Mouse (Mus musculus): ENCODE measurements around the gene Pias1. TPM values are rescaled to one million over a fixed set of nuclear protein-coding genes. Genes with fewer than 3 reads are reported as not detected.

Gene Pias1
- polyA plus RNA-seq, 1 experiment from 2014 or later = 74.4 TPM

DNA sequence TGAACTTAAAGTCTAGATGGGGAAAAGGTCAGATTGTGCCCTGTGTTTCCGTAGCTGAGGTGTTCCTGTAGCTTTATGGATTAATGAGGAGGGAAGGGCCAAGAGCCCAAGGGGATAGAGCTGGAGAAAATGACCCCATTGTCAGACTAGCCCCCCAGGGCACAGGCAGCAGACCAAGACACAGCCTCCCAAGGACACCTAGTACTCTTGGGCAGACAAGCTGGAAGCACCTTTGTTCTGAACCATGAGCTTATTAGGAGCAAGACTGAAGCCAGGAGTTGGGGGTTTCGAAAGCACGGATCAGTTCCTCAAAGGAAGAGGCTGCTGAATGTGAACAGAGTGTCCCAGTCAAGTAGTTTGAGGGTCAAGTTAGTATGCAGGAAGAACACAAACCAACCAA, 9.9 kb upstream of the Pias1 start:
- WGBS = 82% methylated on average over 3 of the region's 3 CpGs
- TF ChIP-seq CTCF (IDR thresholded peaks at IDR 0.05; ENCODE audit: low read depth) = no peak

DNA sequence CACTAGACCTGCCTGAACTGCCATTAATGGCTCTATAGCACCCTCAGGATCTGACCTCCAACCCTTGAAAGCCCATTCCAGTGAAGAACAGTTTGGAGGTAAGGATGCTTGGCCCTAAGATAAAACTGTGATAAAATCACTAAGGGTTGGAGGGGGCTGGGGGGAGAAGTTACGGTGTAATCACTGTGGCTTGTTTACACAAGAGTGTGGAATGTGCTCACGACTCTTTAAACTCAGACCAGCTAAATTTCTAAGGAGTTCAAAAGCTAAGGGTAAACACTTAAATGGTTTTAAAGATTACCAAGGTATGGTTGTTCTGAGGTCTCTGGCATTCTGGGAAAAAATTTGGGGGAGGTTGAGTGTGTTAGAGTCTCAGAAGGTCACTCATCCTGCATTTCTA, 7.5 kb upstream of the Pias1 start:
- H3K27me3 ChIP-seq (ENCODE audit: insufficient read depth, low read length) = no peaks in the 10 kb centered on the region
- H3K9me3 ChIP-seq (ENCODE audit: low read depth, low read length) = no peaks in the 10 kb centered on the region
- no peak overlapping the region for H3K9ac ChIP-seq
- TF ChIP-seq CTCF (IDR thresholded peaks at IDR 0.05; ENCODE audit: low read depth) = no peak
- no peak overlapping the region for H3K4me3 ChIP-seq (ENCODE audit: low read depth, low read length)
- H3K36me3 ChIP-seq (ENCODE audit: insufficient read depth) = no peaks in the 10 kb centered on the region
- WGBS = 8% methylated on average over 2 of the region's 2 CpGs
- no peak overlapping the region for H3K27ac ChIP-seq (ENCODE audit: low read depth)
- no peak overlapping the region for H3K4me2 ChIP-seq
- H3K4me1 ChIP-seq (ENCODE audit: insufficient read depth) = no peaks in the 10 kb centered on the region
- DNase-seq (peak; percentile 60), ATAC-seq (ENCODE audit: insufficient read depth) (peak; percentile 65)

More for the DNA sequence above, 9.9 kb upstream of the Pias1 start:
- no peaks in the 10 kb centered on the region for H3K36me3 ChIP-seq (ENCODE audit: insufficient read depth)
- no peaks in the 10 kb centered on the region for H3K9me3 ChIP-seq (ENCODE audit: low read depth, low read length)
- ATAC-seq (ENCODE audit: insufficient read depth) (no peak), DNase-seq (no peak)
- no peaks in the 10 kb centered on the region for H3K4me1 ChIP-seq (ENCODE audit: insufficient read depth)
- H3K27ac ChIP-seq (ENCODE audit: low read depth) = no peak overlapping the region
- no peak overlapping the region for H3K4me2 ChIP-seq
- H3K9ac ChIP-seq = no peak overlapping the region
- H3K27me3 ChIP-seq (ENCODE audit: insufficient read depth, low read length) = no peaks in the 10 kb centered on the region
- H3K4me3 ChIP-seq (ENCODE audit: low read depth, low read length) = no peak overlapping the region

DNA sequence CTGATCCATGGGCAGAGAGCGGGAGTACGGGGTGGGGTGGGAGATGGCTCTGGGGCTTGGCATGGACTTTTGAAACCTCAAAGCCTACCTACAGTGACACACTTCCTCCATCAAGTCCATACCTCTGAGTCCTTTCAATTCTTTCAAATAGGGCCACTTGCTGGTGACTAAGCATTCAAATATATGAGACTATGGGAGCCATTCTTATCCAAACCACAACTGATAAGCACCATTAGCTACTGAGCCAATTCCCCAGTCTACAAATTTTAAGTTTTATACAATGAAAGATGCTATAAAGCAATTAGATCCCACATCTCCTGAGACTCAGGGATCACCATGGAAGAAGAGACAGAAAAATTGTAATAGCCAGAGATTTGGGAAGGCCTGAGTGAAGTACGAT, 2.4 kb upstream of the Pias1 start:
- ATAC-seq (ENCODE audit: insufficient read depth) (no peak), DNase-seq (no peak)
- 97% methylated on average over 3 of the region's 3 CpGs for WGBS
- H3K4me3 ChIP-seq (ENCODE audit: low read depth, low read length) = no peak overlapping the region
- no peak overlapping the region for H3K27ac ChIP-seq (ENCODE audit: low read depth)
- no peaks in the 10 kb centered on the region for H3K9me3 ChIP-seq (ENCODE audit: low read depth, low read length)
- no peak overlapping the region for H3K4me2 ChIP-seq
- no peaks in the 10 kb centered on the region for H3K4me1 ChIP-seq (ENCODE audit: insufficient read depth)
- no peak overlapping the region for H3K9ac ChIP-seq
- H3K36me3 ChIP-seq (ENCODE audit: insufficient read depth) = no peaks in the 10 kb centered on the region
- TF ChIP-seq CTCF (IDR thresholded peaks at IDR 0.05; ENCODE audit: low read depth) = no peak
- no peaks in the 10 kb centered on the region for H3K27me3 ChIP-seq (ENCODE audit: insufficient read depth, low read length)

DNA sequence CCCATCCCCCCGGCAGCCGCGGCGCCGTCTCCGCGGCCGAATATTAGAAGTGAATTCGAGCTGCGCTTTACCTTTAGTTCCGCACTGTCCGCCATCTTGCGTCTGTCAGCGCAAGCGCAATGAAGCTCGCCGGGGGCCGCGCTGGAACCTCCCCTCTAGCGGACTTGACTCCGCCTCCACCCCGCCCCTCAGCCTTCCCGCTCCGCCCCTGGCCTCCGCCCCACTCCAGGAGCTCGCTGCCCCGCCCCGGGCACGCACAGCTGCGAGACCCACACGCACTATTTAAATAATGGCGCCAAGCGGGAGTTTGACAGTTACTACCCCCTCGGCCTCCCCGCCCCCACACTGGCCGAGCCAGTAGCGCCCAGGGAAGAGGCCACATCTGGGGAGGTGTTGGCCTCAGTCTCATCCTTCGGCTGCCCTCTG, 6.9 kb downstream of the Pias1 start:
- Histone ChIP-seq H3K9ac (peak overlapping the region; percentile 90), H3K9me3 (ENCODE audit: low read depth, low read length) (no peaks in the 10 kb centered on the region), H3K36me3 (ENCODE audit: insufficient read depth) (no peaks in the 10 kb centered on the region), H3K4me2 (peak overlapping the region; percentile 92), H3K27me3 (ENCODE audit: insufficient read depth, low read length) (no peaks in the 10 kb centered on the region), H3K4me3 (ENCODE audit: low read depth, low read length) (peak overlapping the region; percentile 95), H3K4me1 (ENCODE audit: insufficient read depth) (peaks cover 3% of the 10 kb centered on the region; the same call in 1 of the 2 replicates), H3K27ac (ENCODE audit: low read depth) (peak overlapping the region; percentile 96)
- peak; percentile 98 for DNase-seq
- WGBS = under 1% methylated on average over 38 of the region's 38 CpGs
- TF ChIP-seq CTCF (IDR thresholded peaks at IDR 0.05; ENCODE audit: low read depth) = no peak
- ATAC-seq (ENCODE audit: insufficient read depth) = peak; percentile 93

DNA sequence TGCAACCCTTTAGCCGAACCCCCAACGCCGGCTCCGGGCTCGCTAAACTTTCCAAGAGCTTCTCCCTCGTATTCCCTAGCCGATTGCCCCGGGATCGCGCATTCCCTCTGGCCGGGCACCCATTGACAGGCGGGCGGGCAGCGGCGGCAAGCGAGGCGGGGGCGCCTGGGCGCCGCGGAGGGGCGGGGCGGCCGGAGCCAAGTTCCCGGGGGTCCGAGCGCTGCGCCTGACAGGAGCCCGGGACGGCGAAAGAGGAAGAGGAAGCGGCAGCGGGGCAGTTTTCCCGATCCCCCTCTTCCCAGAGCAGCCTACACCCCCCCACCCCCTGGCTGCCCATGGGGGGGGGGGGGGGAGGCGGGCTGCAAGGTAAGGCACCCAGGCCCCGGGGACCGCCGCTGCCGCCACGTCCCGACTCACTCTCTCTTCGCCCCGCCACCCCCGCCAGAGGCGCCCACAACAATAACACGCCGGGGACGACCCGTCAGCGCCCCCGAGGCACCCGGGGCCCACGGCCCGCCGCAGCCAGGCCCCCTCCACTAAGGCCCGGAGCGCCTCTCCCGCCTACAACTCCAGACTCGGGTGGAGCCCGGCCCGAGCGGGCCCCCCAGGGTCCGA, 7.5 kb downstream of the Pias1 start:
- peaks cover 3% of the 10 kb centered on the region; the same call in 1 of the 2 replicates for H3K4me1 ChIP-seq (ENCODE audit: insufficient read depth)
- ATAC-seq (ENCODE audit: insufficient read depth) = peak; percentile 87

DNA sequence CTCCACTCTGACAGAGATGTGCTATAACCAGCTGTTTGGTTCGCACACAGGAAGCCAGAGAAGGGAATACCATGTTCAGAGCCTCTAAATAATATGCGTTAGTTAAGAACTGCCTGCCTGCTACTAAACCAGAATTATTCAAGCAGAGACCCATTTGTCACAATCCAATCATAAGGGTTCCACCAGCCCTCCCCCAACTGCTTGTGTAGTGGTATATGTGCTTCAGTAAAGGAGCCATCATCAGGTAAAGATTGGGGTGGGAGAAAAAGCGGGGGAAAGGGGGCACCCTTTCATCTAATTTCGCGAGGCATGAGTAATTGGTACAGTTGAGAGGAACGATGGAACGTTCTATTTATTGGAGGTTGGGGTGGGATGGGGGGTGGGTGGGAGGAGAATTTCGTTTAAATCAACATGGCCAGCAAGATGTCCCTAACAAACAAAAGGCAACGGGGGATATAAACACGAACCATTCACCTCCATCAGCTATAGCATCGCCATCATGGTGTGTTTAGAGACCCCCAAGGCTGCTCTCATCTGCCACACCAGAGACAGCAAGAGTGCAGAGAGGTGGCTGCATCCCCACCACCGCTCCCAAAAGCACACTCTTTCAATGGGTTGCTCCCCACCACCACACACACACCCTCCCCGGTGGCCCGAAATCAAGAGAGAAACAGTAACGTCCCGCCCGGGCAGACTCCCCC, 8.1 kb downstream of the Pias1 start:
- TF ChIP-seq CTCF (IDR thresholded peaks at IDR 0.05; ENCODE audit: low read depth) = no peak
- 2% methylated on average over 17 of the region's 17 CpGs for WGBS

More for the DNA sequence above, 7.5 kb downstream of the Pias1 start:
- Histone ChIP-seq H3K27ac (ENCODE audit: low read depth) (peak overlapping the region; percentile 96), H3K27me3 (ENCODE audit: insufficient read depth, low read length) (no peaks in the 10 kb centered on the region), H3K9ac (peak overlapping the region; percentile 90), H3K36me3 (ENCODE audit: insufficient read depth) (no peaks in the 10 kb centered on the region), H3K4me2 (peak overlapping the region; percentile 92), H3K4me3 (ENCODE audit: low read depth, low read length) (peak overlapping the region; percentile 95), H3K9me3 (ENCODE audit: low read depth, low read length) (no peaks in the 10 kb centered on the region)
- under 1% methylated on average over 51 of the region's 63 CpGs for WGBS
- TF ChIP-seq CTCF (IDR thresholded peaks at IDR 0.05; ENCODE audit: low read depth) = no peak
- peak; percentile 56 for DNase-seq

DNA sequence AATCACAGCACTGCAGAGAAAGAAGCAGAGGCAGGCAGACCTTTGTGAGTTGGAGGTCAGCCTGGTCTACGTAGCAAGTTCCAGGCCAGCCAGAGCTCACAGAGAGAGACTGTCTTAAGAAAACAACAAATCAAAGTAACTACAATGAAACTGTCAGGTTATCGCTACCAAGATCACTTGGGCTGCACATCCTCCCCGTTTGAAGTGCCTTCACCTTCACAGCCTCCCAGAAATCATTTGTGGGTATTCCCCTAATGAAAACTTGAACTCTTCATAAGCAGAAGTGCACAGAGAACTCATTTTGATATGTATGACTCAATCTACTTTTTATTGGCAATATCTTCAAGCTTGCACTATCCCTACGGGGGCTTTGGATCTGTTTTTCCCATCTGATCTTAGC, 10.6 kb downstream of the Pias1 start:
- ATAC-seq (ENCODE audit: insufficient read depth) (no peak), DNase-seq (no peak)
- no peaks in the 10 kb centered on the region for H3K36me3 ChIP-seq (ENCODE audit: insufficient read depth)
- no peak overlapping the region for H3K9ac ChIP-seq
- no peak overlapping the region for H3K27ac ChIP-seq (ENCODE audit: low read depth)
- no peak overlapping the region for H3K4me3 ChIP-seq (ENCODE audit: low read depth, low read length)
- no peaks in the 10 kb centered on the region for H3K9me3 ChIP-seq (ENCODE audit: low read depth, low read length)
- 64% methylated on average over 4 of the region's 4 CpGs for WGBS
- no peaks in the 10 kb centered on the region for H3K27me3 ChIP-seq (ENCODE audit: insufficient read depth, low read length)
- H3K4me1 ChIP-seq (ENCODE audit: insufficient read depth) = peaks cover 3% of the 10 kb centered on the region; the same call in 1 of the 2 replicates
- no peak for TF ChIP-seq CTCF (IDR thresholded peaks at IDR 0.05; ENCODE audit: low read depth)
- no peak overlapping the region for H3K4me2 ChIP-seq

More for the DNA sequence above, 8.1 kb downstream of the Pias1 start:
- Histone ChIP-seq H3K36me3 (ENCODE audit: insufficient read depth) (no peaks in the 10 kb centered on the region), H3K4me1 (ENCODE audit: insufficient read depth) (peaks cover 3% of the 10 kb centered on the region; the same call in 1 of the 2 replicates), H3K9me3 (ENCODE audit: low read depth, low read length) (no peaks in the 10 kb centered on the region), H3K27ac (ENCODE audit: low read depth) (peak overlapping the region; percentile 96), H3K4me2 (peak overlapping the region; percentile 92), H3K9ac (peak overlapping the region; percentile 90), H3K27me3 (ENCODE audit: insufficient read depth, low read length) (no peaks in the 10 kb centered on the region), H3K4me3 (ENCODE audit: low read depth, low read length) (peak overlapping the region; percentile 95)
- DNase-seq (no peak), ATAC-seq (ENCODE audit: insufficient read depth) (0 out of 2 replicates have a peak, but pooled peaks have one; percentile 2)

All from lung, embryonic 14.5 days (tissue).